Mouse (Mus musculus) forebrain, embryonic 12.5 days (tissue): ENCODE data around the gene Elmo2. TPM values are rescaled to one million over a fixed set of nuclear protein-coding genes. Genes with fewer than 3 reads are reported as not detected.

Source experiments
- ATAC-seq: fragments of 200-750 bp; cut with Nextera tagmentation; 2 replicates; pipeline ENCODE4 v1.8.0; 2017; ENCODE audit warnings: moderate TSS enrichment; ENCODE audit not compliant: low FRiP score
- H3K27ac ChIP-seq: fragments of 300-500 bp; sonication (generic); 2 replicates; pipeline ENCODE4 v1.5.1; 2016; ENCODE audit warnings: mild to moderate bottlenecking
- H3K27me3 ChIP-seq: fragments of 300-500 bp; sonication (generic); 2 replicates; pipeline ENCODE4 v1.6.1; 2016; ENCODE audit warnings: mild to moderate bottlenecking
- H3K36me3 ChIP-seq: fragments of 300-500 bp; sonication (generic); replicated peaks from 2 replicates; pipeline ENCODE4 v1.6.1; 2016; ENCODE audit warnings: mild to moderate bottlenecking
- H3K4me1 ChIP-seq: fragments of 300-500 bp; sonication (generic); 2 replicates; pipeline ENCODE4 v1.6.1; 2016
- H3K4me2 ChIP-seq: fragments of 300-500 bp; sonication (generic); 2 replicates; pipeline ENCODE4 v1.6.1; 2016; ENCODE audit warnings: mild to moderate bottlenecking, moderate library complexity
- H3K4me3 ChIP-seq: fragments of 300-500 bp; sonication (generic); replicated peaks from 2 replicates; pipeline ENCODE4 v1.5.1; 2016; ENCODE audit warnings: mild to moderate bottlenecking
- H3K9ac ChIP-seq: fragments of 300-500 bp; sonication (generic); 2 replicates; pipeline ENCODE4 v1.6.1; 2016; ENCODE audit warnings: mild to moderate bottlenecking
- H3K9me3 ChIP-seq: fragments of 300-500 bp; sonication (generic); 2 replicates; pipeline ENCODE4 v1.6.1; 2016
- WGBS: fragments of 180-500 bp; shearing (Covaris S2); methylation state at CpG from one replicate; pipeline ENCODE4 v1.1.7; 2016; 5-methylcytosine and 5-hydroxymethylcytosine counted together
- polyA plus RNA-seq: library from polyadenylated mRNA; unstranded; fragments of >200 nt; fragmentation: Nextera tagmentation; extraction: Ambion mirVana; gene quantifications from 2 replicates; pipeline ENCODE4 v1.2.1, GENCODE M21; 2016

Elmo2 gene
- polyA plus RNA-seq, 1 experiment from 2014 or later = 94.6 TPM

GRCm38 (mm10) chr2:165321981-165322735 is 4.1 kb downstream of the Elmo2 start:
- Histone ChIP-seq H3K9me3 (no peaks in the 10 kb centered on the region), H3K4me2 (no peak overlapping the region), H3K36me3 (no peaks in the 10 kb centered on the region; the same call in 1 of the 2 replicates), H3K27ac (no peak overlapping the region), H3K4me1 (peaks cover 80% of the 10 kb centered on the region), H3K9ac (no peak overlapping the region), H3K4me3 (no peak overlapping the region), H3K27me3 (0 out of 2 replicates have a peak, but pooled peaks cover 9% of the 10 kb centered on the region)
- ATAC-seq = no peak
- WGBS = 92% methylated on average over 22 of the region's 22 CpGs

GRCm38 (mm10) chr2:165321381-165321888 is 4.8 kb downstream of the Elmo2 start:
- no peak for ATAC-seq
- Histone ChIP-seq H3K9me3 (no peaks in the 10 kb centered on the region), H3K27ac (peak overlapping the region; percentile 42; the same call in 1 of the 2 replicates), H3K4me3 (no peak overlapping the region), H3K36me3 (no peaks in the 10 kb centered on the region; the same call in 1 of the 2 replicates), H3K9ac (no peak overlapping the region), H3K27me3 (0 out of 2 replicates have a peak, but pooled peaks cover 9% of the 10 kb centered on the region), H3K4me2 (no peak overlapping the region), H3K4me1 (peaks cover 82% of the 10 kb centered on the region)
- 68% methylated on average over 8 of the region's 8 CpGs for WGBS

GRCm38 (mm10) chr2:165320531-165321150 is 5.6 kb downstream of the Elmo2 start:
- Histone ChIP-seq H3K27ac (peak overlapping the region; percentile 42; the same call in 1 of the 2 replicates), H3K4me2 (no peak overlapping the region)
- WGBS = 78% methylated on average over 12 of the region's 12 CpGs

GRCm38 (mm10) chr2:165319503-165319902 is 6.8 kb downstream of the Elmo2 start:
- no peak overlapping the region for H3K4me2 ChIP-seq
- no peak for ATAC-seq
- H3K36me3 ChIP-seq = peaks cover 17% of the 10 kb centered on the region
- H3K4me1 ChIP-seq = peaks cover 81% of the 10 kb centered on the region
- no peak overlapping the region for H3K27ac ChIP-seq
- H3K4me3 ChIP-seq = no peak overlapping the region
- H3K9me3 ChIP-seq = no peaks in the 10 kb centered on the region
- H3K9ac ChIP-seq = no peak overlapping the region
- 79% methylated on average over 4 of the region's 4 CpGs for WGBS
- H3K27me3 ChIP-seq = peaks cover 19% of the 10 kb centered on the region

More at GRCm38 (mm10) chr2:165320531-165321150, 5.6 kb downstream of the Elmo2 start:
- Histone ChIP-seq H3K4me1 (peaks cover 90% of the 10 kb centered on the region), H3K36me3 (peaks cover 5% of the 10 kb centered on the region), H3K9me3 (no peaks in the 10 kb centered on the region), H3K9ac (0 out of 2 replicates have a peak overlapping the region, but pooled peaks have one; percentile 25), H3K27me3 (0 out of 2 replicates have a peak, but pooled peaks cover 9% of the 10 kb centered on the region), H3K4me3 (no peak overlapping the region)
- ATAC-seq = no peak

- Histone ChIP-seq H3K4me1 (peaks cover 81% of the 10 kb centered on the region), H3K4me2 (no peak overlapping the region), H3K9ac (no peak overlapping the region), H3K36me3 (peaks cover 22% of the 10 kb centered on the region), H3K27me3 (peaks cover 24% of the 10 kb centered on the region), H3K9me3 (no peaks in the 10 kb centered on the region), H3K27ac (no peak overlapping the region), H3K4me3 (no peak overlapping the region)
- 88% methylated on average over 7 of the region's 7 CpGs for WGBS
- ATAC-seq = no peak
Observed at GRCm38 (mm10) chr2:165318941-165319340, 7.3 kb downstream of the Elmo2 start.

- Histone ChIP-seq H3K9me3 (no peaks in the 10 kb centered on the region), H3K27me3 (peaks cover 31% of the 10 kb centered on the region), H3K4me2 (peak overlapping the region; percentile 29), H3K27ac (peak overlapping the region; percentile 94), H3K9ac (peak overlapping the region; percentile 22), H3K4me3 (no peak overlapping the region), H3K36me3 (peaks cover 34% of the 10 kb centered on the region), H3K4me1 (peaks cover 77% of the 10 kb centered on the region)
- ATAC-seq = no peak; the same call in 1 of the 2 replicates
- 57% methylated on average over 16 of the region's 16 CpGs for WGBS
Observed at GRCm38 (mm10) chr2:165317621-165318263, 8.5 kb downstream of the Elmo2 start.

- peak; percentile 93 for ATAC-seq
- Histone ChIP-seq H3K27ac (peak overlapping the region; percentile 94), H3K4me1 (peaks cover 71% of the 10 kb centered on the region), H3K36me3 (peaks cover 42% of the 10 kb centered on the region), H3K9ac (peak overlapping the region; percentile 45), H3K4me3 (no peak overlapping the region), H3K9me3 (no peaks in the 10 kb centered on the region), H3K27me3 (peaks cover 36% of the 10 kb centered on the region), H3K4me2 (peak overlapping the region; percentile 29)
- 5% methylated on average over 9 of the region's 9 CpGs for WGBS
Observed at GRCm38 (mm10) chr2:165316837-165317473, 9.3 kb downstream of the Elmo2 start.

GRCm38 (mm10) chr2:165316204-165316603 is 10.1 kb downstream of the Elmo2 start:
- no peak for ATAC-seq
- Histone ChIP-seq H3K27me3 (peaks cover 38% of the 10 kb centered on the region), H3K4me2 (peak overlapping the region; percentile 29; the same call in 1 of the 2 replicates), H3K36me3 (peaks cover 49% of the 10 kb centered on the region), H3K9me3 (no peaks in the 10 kb centered on the region), H3K4me1 (peaks cover 71% of the 10 kb centered on the region), H3K9ac (peak overlapping the region; percentile 45; the same call in 1 of the 2 replicates), H3K4me3 (no peak overlapping the region), H3K27ac (peak overlapping the region; percentile 94)
- 48% methylated on average over 10 of the region's 10 CpGs for WGBS

- Histone ChIP-seq H3K9ac (0 out of 2 replicates have a peak overlapping the region, but pooled peaks have one; percentile 33), H3K27ac (no peak overlapping the region), H3K4me3 (no peak overlapping the region), H3K4me1 (peaks cover 79% of the 10 kb centered on the region), H3K36me3 (peaks cover 64% of the 10 kb centered on the region), H3K4me2 (no peak overlapping the region), H3K9me3 (no peaks in the 10 kb centered on the region), H3K27me3 (peaks cover 38% of the 10 kb centered on the region)
- 83% methylated on average over 8 of the region's 8 CpGs for WGBS
- no peak for ATAC-seq
Observed at GRCm38 (mm10) chr2:165314197-165314596, 12.1 kb downstream of the Elmo2 start.

- Histone ChIP-seq H3K4me2 (no peak overlapping the region), H3K27me3 (peaks cover 33% of the 10 kb centered on the region), H3K27ac (no peak overlapping the region), H3K36me3 (peaks cover 81% of the 10 kb centered on the region), H3K9ac (no peak overlapping the region), H3K9me3 (no peaks in the 10 kb centered on the region), H3K4me3 (no peak overlapping the region), H3K4me1 (peaks cover 66% of the 10 kb centered on the region)
- no peak for ATAC-seq
- WGBS = 63% methylated on average over 7 of the region's 7 CpGs
Observed at GRCm38 (mm10) chr2:165312381-165312780, 13.9 kb downstream of the Elmo2 start.

GRCm38 (mm10) chr2:165311577-165311976 is 14.7 kb downstream of the Elmo2 start:
- H3K9ac ChIP-seq = no peak overlapping the region
- peaks cover 33% of the 10 kb centered on the region for H3K27me3 ChIP-seq
- H3K27ac ChIP-seq = 0 out of 2 replicates have a peak overlapping the region, but pooled peaks have one; percentile 36

More at GRCm38 (mm10) chr2:165311577-165311976, 14.7 kb downstream of the Elmo2 start:
- Histone ChIP-seq H3K4me2 (no peak overlapping the region), H3K4me3 (no peak overlapping the region), H3K9me3 (no peaks in the 10 kb centered on the region), H3K36me3 (peaks cover 86% of the 10 kb centered on the region), H3K4me1 (peaks cover 58% of the 10 kb centered on the region)
- 65% methylated on average over 12 of the region's 12 CpGs for WGBS
- 0 out of 2 replicates have a peak, but pooled peaks have one; percentile 10 for ATAC-seq
